Mouse (Mus musculus) ES-Bruce4 (cell line): ENCODE data around the gene Fgg. TPM values are rescaled to one million over a fixed set of nuclear protein-coding genes. Genes with fewer than 3 reads are reported as not detected.

Source experiments
- H3K27ac ChIP-seq: 2 replicates; pipeline ENCODE4 v1.5.1; 2012; ENCODE audit warnings: low read length, inconsistent platforms; ENCODE audit not compliant: insufficient read depth
- H3K27me3 ChIP-seq: 2 replicates; pipeline ENCODE4 v1.6.1; 2012; ENCODE audit warnings: mild to moderate bottlenecking, low read length, inconsistent platforms; ENCODE audit not compliant: control insufficient read depth, poor library complexity, insufficient read depth, severe bottlenecking
- H3K36me3 ChIP-seq: 2 replicates; pipeline ENCODE4 v1.6.1; 2012; ENCODE audit warnings: inconsistent platforms, mild to moderate bottlenecking, low read length, moderate library complexity; ENCODE audit not compliant: control insufficient read depth, poor library complexity, insufficient read depth, severe bottlenecking
- H3K4me1 ChIP-seq: one replicate; pipeline ENCODE4 v1.8.1; 2011; ENCODE audit warnings: low read length; ENCODE audit not compliant: control insufficient read depth, insufficient read depth
- H3K4me3 ChIP-seq: 2 replicates; pipeline ENCODE4 v1.5.1; 2011; ENCODE audit warnings: low read depth, mild to moderate bottlenecking, low read length
- H3K9ac ChIP-seq: 2 replicates; pipeline ENCODE4 v1.6.1; 2012; ENCODE audit warnings: low read depth, mild to moderate bottlenecking, inconsistent platforms; ENCODE audit not compliant: poor library complexity, severe bottlenecking
- H3K9me3 ChIP-seq: replicated peaks from 2 replicates; pipeline ENCODE4 v1.6.1; 2012; ENCODE audit warnings: mild to moderate bottlenecking, low read length, inconsistent platforms; ENCODE audit not compliant: control insufficient read depth, poor library complexity, insufficient read depth, severe bottlenecking
- CTCF ChIP-seq: IDR thresholded peaks from one replicate; pipeline ENCODE4 v1.8.1; 2011; ENCODE audit warnings: low read depth, low read length
- EP300 ChIP-seq: IDR thresholded peaks from 2 replicates; pipeline ENCODE4 v1.6.1; 2011; ENCODE audit warnings: low read depth, low read length; ENCODE audit not compliant: insufficient read depth
- POLR2A ChIP-seq: IDR thresholded peaks from one replicate; pipeline ENCODE4 v1.8.1; 2011; ENCODE audit warnings: low read length; ENCODE audit not compliant: insufficient read depth
- polyA plus RNA-seq: library from polyadenylated mRNA; stranded (reverse); fragments of >200 nt; gene quantifications from 2 replicates; pipeline ENCODE4 v1.2.4, GENCODE M21; 2011; ENCODE audit warnings: low read depth; ENCODE audit not compliant: missing spikeins, insufficient read depth, insufficient read length

Fgg gene
- polyA plus RNA-seq, 1 experiment: 0.94 TPM

DNA sequence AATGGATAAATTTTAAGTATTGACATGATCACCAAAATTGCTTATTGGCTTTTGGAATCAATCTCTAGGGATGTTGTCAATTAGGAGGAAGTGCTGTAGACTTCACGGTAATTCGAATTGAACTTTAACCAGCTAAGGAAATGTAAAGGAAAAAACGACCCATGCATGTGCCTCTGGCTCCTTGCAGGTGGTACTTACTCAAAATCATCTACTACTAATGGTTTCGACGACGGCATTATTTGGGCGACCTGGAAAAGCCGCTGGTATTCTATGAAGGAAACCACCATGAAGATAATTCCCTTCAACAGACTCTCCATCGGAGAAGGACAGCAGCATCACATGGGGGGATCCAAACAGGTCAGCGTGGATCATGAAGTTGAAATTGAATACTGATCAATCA, 6.4 kb downstream of the Fgg start:
- no peak for TF ChIP-seq CTCF
- TF ChIP-seq EP300: no peak
- no peak for TF ChIP-seq POLR2A
- no peak overlapping the region for H3K27ac ChIP-seq
- H3K27me3 ChIP-seq: no peaks in the 10 kb centered on the region

DNA sequence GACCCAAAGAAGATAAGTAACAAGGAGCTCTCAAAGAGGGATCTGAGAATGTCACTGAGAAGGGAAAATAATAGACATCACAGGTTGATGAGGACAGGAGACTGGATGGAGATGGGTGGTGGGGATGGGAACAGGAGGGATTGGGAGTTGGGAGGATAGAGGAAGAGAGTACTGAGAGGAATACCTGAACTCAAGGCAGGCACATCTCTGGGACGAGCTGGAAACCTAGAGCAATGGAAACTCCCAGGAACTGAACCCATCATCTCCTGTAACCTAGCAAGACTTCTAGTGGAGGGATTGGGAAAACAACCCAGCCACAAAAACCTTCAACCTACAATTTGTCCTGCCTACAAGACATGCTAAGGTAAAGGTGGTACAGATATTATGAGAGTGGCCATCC, 8.7 kb downstream of the Fgg start:
- Histone ChIP-seq H3K27ac (no peak overlapping the region), H3K9me3 (no peaks in the 10 kb centered on the region), H3K4me1 (no peaks in the 10 kb centered on the region), H3K36me3 (no peaks in the 10 kb centered on the region), H3K9ac (no peak overlapping the region), H3K27me3 (no peaks in the 10 kb centered on the region), H3K4me3 (no peak overlapping the region)
- TF ChIP-seq POLR2A (no peak), EP300 (no peak), CTCF (no peak)

More for the DNA sequence above, 6.4 kb downstream of the Fgg start:
- Histone ChIP-seq H3K9me3 (no peaks in the 10 kb centered on the region), H3K4me3 (no peak overlapping the region), H3K36me3 (no peaks in the 10 kb centered on the region), H3K4me1 (no peaks in the 10 kb centered on the region), H3K9ac (no peak overlapping the region)

DNA sequence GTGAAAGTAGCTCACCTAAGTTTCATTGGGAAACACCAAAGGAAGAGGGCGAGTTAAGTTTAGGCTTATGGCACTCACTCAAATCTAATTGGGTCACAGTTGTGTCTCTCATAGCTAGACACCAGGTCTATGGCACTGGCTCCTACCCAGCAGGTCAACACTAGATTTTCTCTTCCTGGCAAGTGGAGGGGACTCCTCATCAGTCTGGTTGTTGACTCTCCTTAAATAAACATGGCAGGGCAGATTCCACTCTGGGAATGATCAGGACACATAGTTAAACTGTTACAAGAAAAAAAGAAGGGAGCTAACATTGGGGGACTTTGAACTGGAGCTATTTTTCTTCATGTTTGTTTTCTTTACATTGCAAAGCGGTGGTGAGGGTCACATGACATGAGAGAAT, 12.9 kb downstream of the Fgg start:
- no peaks in the 10 kb centered on the region for H3K9me3 ChIP-seq
- H3K4me3 ChIP-seq: no peak overlapping the region
- no peaks in the 10 kb centered on the region for H3K27me3 ChIP-seq
- H3K4me1 ChIP-seq: no peaks in the 10 kb centered on the region
- H3K9ac ChIP-seq: no peak overlapping the region
- no peak overlapping the region for H3K27ac ChIP-seq
- TF ChIP-seq POLR2A (no peak), EP300 (no peak), CTCF (no peak)
- H3K36me3 ChIP-seq: no peaks in the 10 kb centered on the region

DNA sequence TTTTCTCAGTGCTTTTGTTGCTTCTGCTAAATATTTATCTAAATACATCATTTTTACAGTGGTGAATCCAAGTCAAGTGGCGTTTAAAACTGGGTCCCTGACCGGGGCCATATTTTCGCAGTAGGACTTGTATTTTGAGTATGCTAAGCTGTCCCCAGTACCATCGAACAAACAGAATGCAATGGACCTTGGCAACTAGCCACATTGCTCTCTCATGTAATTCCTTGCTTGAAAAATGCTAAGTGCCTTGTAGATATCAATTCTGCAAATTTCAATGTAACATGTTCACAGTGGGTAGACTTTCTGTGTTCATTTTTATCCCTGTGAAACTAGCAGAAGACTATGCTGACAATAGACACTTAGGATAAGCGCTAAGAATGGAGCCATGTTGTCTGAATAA, 13.7 kb downstream of the Fgg start:
- Histone ChIP-seq H3K27me3 (no peaks in the 10 kb centered on the region), H3K27ac (no peak overlapping the region), H3K9me3 (no peaks in the 10 kb centered on the region), H3K36me3 (no peaks in the 10 kb centered on the region), H3K9ac (no peak overlapping the region), H3K4me1 (no peaks in the 10 kb centered on the region), H3K4me3 (no peak overlapping the region)
- TF ChIP-seq POLR2A: no peak

DNA sequence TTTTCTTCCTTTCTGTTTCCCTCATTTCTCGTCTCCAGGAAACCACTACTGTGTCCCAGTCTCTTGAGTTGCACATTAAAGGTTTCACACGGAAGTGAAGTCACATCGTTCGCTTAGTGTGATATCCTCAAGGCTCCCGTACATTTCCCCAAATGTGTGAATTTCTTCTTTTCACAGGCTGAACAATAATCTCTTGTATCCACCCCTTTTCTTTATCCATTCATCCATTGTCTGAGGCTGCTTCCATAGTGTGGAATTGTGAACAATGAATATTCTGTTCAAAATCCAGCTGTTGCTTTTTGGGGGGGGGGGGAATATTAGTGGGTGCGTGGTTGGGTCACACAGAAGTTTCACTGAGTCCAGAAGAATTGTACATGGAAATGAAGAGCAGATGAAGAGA, 17.5 kb downstream of the Fgg start:
- no peaks in the 10 kb centered on the region for H3K9me3 ChIP-seq
- no peaks in the 10 kb centered on the region for H3K4me1 ChIP-seq
- H3K36me3 ChIP-seq: no peaks in the 10 kb centered on the region
- H3K4me3 ChIP-seq: no peak overlapping the region
- H3K9ac ChIP-seq: no peak overlapping the region
- H3K27me3 ChIP-seq: no peaks in the 10 kb centered on the region
- TF ChIP-seq CTCF (no peak), EP300 (no peak), POLR2A (no peak)
- no peak overlapping the region for H3K27ac ChIP-seq

DNA sequence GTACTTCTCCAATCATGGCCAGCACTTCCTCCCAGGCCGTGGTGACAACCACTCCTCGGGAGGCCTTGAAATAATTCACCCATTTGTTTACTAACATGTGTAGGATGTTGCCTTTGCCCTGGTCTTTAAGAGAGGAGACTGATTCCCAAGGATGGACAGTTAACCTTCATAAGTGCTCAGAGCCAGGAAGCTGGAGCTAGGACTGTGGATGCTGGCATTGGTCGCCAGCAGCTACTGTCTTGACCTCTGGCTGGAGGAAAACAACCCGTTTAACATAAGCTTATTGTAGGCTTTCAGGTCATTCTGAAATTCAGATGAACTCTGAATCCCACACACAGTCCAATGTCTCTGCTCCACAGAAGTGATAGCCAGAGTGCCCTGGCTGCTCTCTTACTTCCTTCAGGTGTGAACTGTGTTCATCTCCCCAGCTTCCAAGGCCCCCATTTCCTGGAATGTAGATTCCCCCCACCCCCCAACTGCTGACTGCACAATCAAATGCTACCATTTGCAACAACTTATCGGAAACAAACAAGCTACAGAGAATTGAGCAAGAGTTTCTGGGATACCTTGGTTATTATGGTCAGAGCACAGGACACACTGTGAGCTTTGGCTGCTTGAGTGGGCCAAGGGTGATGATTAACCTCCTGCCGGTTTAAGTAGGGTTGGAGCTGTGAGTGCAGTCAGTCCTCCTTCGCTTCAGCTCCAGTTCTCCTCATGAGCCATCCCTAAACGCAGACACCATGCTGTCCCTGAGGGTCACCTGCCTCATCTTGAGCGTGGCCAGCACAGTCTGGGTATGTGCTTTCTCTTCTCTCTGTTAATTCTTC, 18.2 kb downstream of the Fgg start, which contains the start of gene Fga:
Fga (plus strand) TSS at position 602 of the 827 bp plus-strand sequence.
- TF ChIP-seq POLR2A: no peak
- Histone ChIP-seq H3K27me3 (no peaks in the 10 kb centered on the region), H3K9ac (no peak within 1 kb of the TSS), H3K27ac (no peak within 1 kb of the TSS), H3K9me3 (no peaks in the 10 kb centered on the region), H3K4me3 (no peak within 1 kb of the TSS), H3K36me3 (no peaks in the 10 kb centered on the region), H3K4me1 (no peaks in the 10 kb centered on the region)
